Mouse (Mus musculus) large intestine, adult 2 months (tissue): Measurements from ENCODE around the gene Rhoj. TPM values are rescaled to one million over a fixed set of nuclear protein-coding genes. Genes with fewer than 3 reads are reported as not detected.
"Not testable (repeated sequence)": the region's sequence is repeated elsewhere in the genome, so short reads cannot be mapped to it uniquely, and the experiment has no call there.

ENCODE experiments used
- DNase-seq: peaks from one replicate; pipeline ENCODE4 v3.0.0-alpha.2; 2012; ENCODE audit warnings: low read depth, low spot score
- WGBS: fragments of 180-500 bp; shearing (Covaris S2); methylation state at CpG from one replicate; pipeline ENCODE4 v1.1.7; 2018; 5-methylcytosine and 5-hydroxymethylcytosine counted together
- polyA plus RNA-seq: library from polyadenylated mRNA; depleted of rRNA; stranded (reverse); fragments of >200 nt; gene quantifications from 2 replicates; pipeline ENCODE4 v1.2.3, GENCODE M21; 2012

Rhoj gene
- polyA plus RNA-seq, 1 experiment: 18.0 TPM

DNA sequence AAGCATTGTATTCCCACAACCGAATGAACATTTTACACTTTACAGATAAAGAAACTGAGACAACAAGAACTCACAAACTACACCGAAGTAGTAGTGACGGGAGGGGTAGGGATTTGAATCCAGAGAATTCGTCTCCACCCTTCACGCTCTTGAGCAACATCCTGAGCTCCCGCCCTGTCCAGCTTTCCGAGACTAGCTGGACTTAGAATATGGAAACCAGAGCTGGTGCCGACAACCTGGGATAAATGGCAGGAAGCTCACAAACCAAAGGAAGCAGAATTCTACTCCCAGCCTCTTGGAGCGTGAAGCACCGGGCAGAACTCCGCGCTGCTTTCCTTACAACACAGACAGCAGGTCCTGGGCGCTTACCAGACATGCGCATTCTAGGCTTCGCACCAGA, 79.7 kb downstream of the Rhoj start:
- WGBS: 76% methylated on average over 15 of the region's 15 CpGs
- no peak for DNase-seq

DNA sequence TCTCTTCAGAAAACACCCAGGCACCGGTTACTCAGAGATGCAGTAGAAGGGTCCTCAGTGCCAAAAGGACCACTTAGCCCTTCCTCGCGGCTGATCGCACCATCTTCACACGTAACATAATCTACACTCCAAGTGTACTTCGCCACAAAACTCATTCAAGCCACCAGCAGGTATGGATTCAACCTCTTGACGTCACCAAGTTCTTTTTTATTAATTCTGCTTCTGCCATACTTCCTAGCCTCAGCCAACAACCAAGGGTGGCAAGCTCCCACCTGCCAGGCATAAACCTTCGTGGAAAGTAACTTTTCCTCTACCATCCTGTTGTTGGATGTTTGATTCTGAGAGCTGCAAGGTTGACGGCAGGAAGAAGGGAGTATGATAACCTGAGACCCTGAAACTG, 80.4 kb downstream of the Rhoj start:
- WGBS: 89% methylated on average over 9 of the region's 9 CpGs
- no peak for DNase-seq

DNA sequence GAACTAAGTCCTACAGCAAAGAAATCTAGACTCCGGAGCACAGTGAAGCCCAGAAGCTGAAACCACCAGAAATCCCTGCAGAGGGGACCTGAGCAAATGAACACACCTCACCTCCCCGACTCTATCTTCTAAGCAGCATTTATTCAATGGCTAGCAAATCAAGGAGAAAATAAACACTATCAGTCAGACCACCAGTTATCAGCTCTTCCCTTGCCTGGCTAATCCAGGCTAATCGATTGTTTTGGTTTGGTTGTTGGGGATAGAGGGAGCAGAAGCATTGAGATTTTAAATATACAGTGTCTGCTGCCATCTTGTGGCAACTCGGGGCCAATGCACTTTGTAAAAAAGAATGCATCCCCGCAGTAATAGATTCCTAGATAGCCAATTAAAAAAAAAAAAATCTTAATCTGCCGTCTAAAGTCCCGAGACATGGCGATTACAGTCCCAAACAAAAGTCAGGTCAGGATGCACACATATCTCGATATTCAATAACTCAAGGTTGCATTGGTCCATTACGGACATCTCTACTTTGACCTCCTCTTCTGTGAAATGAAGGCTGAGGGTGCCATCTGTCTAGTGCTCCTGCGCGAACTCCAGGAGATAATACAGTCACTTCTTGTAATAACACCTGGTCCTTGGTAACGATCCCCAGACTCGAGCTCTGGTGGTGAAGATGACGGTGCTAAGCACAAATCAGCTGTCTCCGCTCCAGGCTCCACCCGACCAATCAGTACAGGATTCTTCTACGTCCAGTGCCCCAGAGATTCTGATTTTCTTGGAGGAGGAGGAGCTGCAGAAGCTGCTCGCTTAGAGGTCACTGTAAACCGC, 81.4 kb downstream of the Rhoj start:
- 44% methylated on average over 20 of the region's 20 CpGs for WGBS
- no peak for DNase-seq

DNA sequence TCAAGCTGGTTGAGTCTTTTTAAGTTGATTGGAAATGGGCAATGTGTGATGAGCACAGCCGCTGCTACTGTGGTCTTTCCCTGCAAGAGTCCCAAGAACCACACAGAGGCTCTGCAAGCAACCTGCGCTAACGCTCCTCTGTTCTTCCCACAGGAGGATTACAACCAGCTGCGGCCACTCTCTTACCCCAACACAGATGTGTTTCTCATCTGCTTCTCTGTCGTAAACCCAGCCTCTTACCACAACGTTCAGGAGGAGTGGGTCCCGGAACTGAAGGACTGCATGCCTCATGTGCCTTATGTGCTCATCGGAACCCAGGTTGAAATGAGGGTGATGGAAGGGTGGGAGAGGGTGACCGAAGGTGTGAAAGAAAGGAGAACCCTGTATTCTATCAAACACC, 83.4 kb downstream of the Rhoj start:
- DNase-seq: no peak
- 74% methylated on average over 9 of the region's 9 CpGs for WGBS

DNA sequence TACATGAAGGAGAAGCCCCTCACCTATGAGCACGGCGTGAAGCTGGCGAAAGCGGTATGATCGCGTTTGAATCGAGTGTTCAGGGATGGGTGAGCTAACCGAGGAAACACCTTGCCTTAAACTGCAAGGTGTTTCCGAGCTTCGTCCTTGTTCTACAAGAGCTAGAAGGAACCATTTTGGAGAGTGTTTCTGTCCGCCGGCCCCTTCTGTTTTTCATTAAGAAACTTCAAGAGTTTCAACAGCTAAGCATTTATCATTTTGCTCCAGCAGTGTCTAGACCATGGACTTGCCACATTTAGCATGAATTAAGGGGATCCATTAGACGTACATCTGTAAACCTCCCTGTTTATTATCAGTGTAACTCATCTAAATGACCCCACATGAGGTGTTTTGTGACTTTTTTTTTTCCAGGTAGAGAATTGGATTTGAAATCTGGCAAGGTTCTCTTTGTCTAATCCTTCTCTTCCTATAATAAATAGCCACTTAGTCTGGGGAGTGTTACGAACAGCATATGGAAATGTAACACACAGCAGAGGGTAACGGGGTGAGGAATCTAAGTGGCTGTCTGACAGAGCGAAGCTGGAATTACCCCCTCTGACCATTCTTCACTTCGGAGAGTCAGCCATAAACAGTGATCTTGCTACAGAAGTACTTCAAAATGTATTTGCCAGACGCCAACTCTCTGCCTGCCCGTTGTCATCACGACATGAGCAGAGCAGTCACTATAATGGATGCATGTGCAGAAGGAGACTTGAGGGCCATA, 86.1 kb downstream of the Rhoj start:
- no peak for DNase-seq
- 80% methylated on average over 20 of the region's 20 CpGs for WGBS

DNA sequence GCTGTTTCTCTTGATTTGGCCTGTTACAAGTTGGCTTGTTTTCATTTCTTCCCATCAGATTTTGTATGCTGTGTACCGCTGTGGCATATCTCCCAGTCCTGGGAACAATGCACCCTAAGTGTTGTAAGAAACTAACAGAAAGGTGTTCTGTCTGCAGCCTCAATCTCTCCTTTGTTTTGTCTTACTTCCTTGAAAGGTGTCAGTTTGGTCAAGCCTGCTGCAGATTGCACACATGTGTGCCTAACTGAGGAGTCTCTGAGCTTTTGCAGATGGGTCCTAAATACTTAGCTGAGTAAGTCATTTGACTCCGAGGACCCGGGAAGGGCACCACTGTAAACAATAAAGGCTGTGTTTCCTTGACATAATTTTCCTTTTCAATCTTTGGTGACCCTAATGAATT, 88.5 kb downstream of the Rhoj start:
- 27% methylated on average over 3 of the region's 3 CpGs for WGBS
- no peak for DNase-seq

DNA sequence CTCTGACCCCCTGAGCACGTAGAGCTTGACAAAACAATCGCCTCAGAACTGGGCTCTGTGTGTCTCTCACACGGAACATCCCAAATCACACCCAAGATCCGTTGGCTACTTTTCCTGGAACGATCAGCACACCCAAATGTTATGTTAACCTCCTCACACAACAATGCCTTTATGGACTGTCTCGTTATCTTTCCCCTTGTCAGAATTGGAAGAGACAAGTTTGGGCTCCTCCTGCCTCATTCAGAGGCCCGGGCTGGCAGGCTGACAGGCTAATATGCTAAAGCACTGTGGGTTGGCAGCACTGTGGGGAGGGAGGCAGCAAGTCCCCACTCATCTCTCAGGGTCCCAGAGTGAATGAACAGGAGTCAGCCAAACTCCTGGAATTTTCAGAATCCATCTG, 89.0 kb downstream of the Rhoj start:
- 28% methylated on average over 7 of the region's 7 CpGs for WGBS
- DNase-seq: no peak

DNA sequence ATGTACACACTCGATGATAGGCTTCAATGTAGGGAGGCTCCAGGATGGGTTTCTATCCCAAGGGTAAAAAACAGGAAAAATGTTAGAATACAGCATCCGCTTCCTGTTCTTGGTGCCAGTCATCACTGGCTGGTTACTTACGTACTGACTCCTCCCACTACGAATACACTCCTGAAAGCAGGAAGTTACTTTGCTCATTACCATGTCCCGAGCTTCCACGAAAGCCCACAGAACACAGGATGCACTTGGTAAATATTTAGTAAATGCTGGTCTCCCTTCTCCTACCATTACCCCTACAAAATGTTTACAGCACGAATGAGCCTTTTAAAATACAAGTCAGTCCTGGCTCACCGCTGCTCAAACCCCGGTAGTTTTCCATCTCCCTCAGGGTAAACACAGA, 104.8 kb downstream of the Rhoj start:
- no peak for DNase-seq
- WGBS: 47% methylated on average over 9 of the region's 9 CpGs

DNA sequence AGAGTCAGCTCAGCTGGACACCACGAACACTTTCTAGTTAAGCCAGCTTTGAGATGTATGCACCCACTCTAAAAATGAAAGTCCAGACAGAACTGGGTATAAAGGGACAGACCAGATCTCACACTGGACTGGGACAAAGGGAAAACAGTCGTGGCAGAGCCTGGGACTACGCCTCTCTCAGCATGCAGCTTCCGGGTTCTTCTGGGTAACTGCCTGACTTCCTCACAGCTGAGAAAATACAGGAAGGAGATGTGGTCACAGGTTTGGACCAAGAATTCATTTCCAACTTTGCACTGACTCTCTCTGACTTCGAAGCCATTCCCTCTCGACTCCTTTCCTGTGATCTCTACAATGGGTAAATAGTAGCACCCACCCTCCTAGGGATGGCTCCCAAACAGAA, 106.9 kb downstream of the Rhoj start:
- DNase-seq: no peak
- 64% methylated on average over 6 of the region's 6 CpGs for WGBS

DNA sequence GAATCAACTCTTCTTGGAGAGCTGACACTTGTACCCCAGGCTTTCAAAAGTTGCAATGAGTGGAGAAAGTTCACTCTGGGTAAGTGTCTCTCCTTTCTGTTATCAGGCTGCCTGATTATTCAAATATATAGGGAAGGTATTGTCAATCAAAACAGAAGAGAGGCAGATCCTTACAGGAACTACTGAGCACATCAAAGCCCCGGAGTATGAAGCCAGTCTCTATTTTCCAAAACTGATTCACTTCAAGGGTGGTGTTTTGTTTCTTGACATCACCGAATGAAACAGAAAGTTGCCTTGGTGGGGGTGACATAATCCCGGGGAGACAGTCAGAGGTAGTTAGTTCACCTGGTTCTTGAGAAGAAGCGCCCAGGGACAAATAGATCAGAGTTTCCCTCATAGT, 108.6 kb downstream of the Rhoj start, which contains the start of gene Gphb5:
Gphb5 (minus strand) TSS at position 101 of the 400 bp plus-strand sequence.
- no peak for DNase-seq
- WGBS: 82% methylated on average over 4 of the region's 4 CpGs

DNA sequence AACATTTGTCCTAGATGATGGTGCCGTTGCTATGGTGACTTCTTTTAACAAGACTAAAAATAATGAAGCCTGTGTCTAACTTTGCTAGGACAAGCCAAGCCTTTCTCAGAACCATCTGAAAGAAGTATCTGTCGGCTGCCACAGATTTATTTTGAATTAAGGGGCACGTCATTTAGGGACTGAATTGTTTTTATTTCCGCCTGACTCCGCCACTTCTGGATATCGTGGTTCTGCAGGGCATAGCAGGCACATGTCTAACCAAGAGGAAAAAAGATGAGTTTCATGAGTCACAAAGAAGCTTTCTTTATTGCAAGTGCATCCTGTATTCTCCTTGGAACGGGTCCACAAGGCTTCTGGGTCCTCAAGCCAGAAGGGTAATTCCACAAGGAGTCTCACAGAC, 116.2 kb downstream of the Rhoj start:
- whole genome bisulfite sequencing: 59% methylated on average over 7 of the region's 7 CpGs
- DNase-seq: no peak

DNA sequence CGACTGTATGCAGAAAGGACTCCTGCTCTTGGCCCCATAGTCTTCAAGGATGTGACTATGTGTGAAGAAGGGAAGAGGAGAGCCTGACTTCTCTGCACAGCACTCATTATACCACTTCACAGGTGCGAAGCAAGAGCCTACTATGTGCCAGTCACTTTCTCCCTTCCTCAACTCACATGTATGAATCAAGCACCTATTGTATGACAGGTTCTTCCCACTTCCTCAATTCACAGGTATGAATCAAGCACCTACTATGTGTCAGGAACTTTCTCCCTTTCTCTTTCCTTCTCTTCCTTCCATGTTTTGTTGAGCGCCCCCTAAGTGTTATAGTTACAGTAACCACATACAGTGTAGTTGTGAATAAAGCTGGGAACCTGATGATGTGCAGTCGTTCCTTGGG, 116.7 kb downstream of the Rhoj start:
- DNase-seq: no peak
- 78% methylated on average over 4 of the region's 4 CpGs for WGBS

DNA sequence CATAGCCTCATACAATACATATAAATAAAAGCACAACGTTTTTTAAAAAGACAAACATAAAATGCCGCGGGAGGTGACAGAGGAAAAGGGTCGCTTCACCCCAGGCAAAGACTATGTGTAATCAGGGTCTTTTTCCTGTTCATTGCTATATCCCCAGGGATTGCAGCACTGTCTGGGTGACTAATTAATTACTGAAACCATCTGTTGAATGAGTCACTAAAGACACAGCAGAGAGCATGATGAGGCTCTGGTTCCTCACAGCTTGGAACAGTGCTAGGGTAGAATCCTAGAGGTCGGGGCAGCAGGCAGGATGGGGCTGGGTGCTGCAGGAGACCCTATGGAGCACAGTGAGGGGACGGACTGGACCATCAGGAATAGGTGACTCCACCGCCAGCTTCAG, 117.8 kb downstream of the Rhoj start:
- 77% methylated on average over 7 of the region's 7 CpGs for WGBS
- no peak for DNase-seq

DNA sequence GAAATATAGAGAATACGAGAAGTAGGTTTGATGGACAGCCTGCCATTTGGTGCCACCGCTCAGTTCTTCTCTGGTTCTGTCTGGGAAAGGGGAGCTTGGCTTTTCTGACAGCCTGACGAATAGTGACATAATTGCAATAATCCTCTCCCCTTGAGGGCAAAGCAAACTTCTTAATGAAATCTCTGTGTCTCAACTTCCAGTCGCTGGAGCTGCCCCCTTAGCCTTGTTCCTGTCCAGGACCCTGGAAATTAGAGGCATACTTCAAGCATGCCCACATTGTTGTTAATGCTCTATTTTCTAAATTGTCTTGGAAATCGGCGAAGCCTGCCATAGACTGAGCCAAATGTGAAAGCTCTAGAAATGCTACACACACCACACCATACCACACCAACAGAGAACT, 120.6 kb downstream of the Rhoj start:
- no peak for DNase-seq
- WGBS: 93% methylated on average over 6 of the region's 6 CpGs

DNA sequence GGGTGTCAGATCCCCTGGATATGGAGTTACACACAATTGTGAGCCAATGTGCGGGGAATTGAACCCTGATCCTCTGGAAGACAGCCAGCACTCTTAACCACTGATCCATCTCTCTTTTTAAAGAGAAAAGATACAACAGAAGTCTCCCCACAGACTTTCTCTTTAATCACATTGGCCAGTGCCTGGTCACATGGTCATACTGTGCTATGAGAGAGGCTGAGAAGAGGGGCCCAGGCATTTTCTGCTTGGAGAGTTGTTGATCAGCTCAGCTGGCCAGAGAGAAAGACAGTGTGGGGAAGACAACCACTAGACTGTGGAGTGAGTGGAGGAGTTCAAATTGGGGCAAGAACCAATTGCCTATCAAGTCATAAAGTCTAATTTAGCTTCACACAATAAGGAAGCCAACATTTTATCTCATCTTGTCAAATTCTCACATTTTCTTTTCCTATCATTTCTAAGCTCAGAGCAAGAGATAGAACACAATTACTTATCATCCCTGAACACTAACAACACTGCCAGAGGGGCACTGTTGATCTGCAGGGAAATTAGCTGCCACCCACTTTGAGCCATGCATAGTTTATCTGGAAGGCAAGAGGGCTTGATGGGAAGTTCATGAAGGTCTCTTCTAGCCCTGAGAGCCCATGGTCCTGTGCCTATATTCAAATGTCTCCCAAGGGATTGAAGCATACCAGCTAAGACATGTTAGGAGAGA, 121.7 kb downstream of the Rhoj start:
- WGBS: 36% methylated on average over 1 of the region's 1 CpGs
- no peak for DNase-seq

DNA sequence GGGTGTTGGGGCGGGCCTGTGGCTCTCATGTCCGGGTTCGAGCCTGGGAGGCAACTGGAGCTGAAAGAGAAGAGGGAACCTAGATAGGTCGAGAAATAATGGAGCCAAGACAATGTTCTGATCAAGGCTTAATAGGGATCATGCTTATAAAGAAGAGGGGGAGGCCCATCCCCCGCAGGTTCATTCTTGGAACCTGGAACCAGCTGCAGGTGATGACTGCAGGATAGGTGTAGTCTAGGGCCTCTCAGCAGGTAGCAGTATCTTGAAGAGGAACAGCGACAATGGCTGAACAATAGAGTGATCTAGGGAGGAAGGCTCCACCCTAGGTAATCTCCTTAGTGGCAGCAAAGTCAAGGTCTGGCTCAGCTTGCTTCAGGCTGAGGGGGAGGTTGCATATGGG, 124.3 kb downstream of the Rhoj start:
- WGBS: 80% methylated on average over 6 of the region's 6 CpGs

DNA sequence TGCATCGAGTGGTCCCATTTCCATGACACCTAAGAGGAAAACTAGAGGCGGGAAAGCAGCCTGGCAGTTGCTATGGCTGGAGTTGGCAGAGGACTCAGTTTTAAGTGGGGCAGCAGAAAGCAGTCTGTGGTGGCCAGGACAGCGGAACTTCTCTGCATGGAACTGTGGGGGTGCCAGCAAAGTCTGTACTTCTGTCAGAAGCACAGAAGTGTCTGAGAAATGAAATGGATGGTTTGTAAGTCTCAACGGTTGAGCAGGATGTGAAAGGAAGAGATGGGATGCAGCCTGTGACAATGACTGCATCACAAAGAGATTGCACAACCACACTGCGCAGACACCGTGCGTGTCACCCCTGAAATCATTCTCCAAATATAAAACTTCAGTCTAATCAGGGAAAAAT, 138.1 kb downstream of the Rhoj start:
- no peak for DNase-seq
- WGBS: 72% methylated on average over 7 of the region's 7 CpGs

More for the DNA sequence above, 124.3 kb downstream of the Rhoj start:
- DNase-seq: not testable (repeated sequence)

DNA sequence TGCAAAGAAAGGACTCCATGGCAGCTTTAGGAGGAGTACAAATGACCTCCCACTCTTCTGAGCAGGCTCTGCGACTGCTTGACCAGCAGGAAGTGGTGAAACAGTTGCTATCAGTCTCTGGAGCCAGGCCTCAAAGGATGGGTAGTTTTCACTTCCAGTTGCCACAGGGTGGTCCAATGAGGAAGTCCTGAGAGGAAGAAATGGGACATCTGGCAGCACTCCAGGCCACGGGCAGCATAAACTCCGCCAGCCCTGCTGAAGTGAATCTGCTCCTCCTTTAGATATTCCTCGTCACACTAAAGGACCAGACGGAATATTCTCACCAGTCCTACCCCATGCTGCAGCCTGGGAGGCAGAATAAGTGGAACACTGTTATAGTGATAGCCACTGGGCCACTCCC, 140.8 kb downstream of the Rhoj start:
- no peak for DNase-seq
- 61% methylated on average over 5 of the region's 5 CpGs for WGBS

DNA sequence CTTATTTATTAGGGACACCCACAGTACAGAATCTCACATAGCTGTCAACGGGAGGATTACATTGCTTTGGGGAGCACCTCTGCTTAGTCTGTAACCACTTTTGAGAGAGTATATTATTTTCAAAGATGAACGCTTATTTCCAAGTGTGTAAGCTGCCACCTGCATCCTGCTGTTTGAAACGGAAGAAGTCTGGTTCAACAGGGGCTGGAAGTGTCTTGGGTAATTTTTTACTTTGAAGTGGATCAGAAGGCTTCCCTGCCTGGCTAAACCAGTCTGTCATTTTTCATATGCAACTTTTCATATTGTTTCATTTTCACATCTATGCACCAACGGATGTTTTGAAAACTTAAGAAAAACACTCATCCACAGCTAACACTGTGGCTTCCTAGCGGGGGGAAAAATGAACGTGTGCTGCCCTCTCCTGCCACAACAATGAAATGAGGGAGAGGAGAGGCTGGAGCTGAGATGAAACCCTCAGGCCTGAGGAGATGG, 141.4 kb downstream of the Rhoj start:
- 55% methylated on average over 6 of the region's 6 CpGs for WGBS
- no peak for DNase-seq

DNA sequence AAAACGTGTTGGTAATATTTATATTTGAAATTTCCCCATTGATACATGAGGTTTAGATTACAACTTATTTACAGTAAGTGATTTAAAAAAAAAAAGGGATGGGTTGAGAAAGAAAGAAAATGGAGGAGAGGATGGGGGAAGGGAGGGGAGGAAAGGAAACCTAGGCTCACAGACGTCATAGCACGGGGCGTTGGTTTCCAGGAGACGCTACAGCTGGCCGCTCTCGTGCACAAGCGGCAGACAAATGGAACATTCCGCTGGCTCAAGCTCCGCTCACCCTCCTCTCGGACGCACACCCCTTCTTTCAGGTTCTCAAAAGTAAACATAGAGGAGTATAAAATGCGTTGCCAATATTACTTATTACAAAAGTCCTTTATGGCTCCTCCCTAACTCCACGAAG, 141.9 kb downstream of the Rhoj start:
- no peak for DNase-seq
- WGBS: 18% methylated on average over 14 of the region's 14 CpGs
